In genomic region chr6:30709115-30709514, GRCm38 (mm10) we compare ENCODE assay signal across 20 mouse cellular contexts. TPM values are rescaled to one million over a fixed set of nuclear protein-coding genes. Genes with fewer than 3 reads are reported as not detected.
A peak's percentile ranks its signal among the peaks of the same experiment; 100 is the strongest.
DNase-seq lines count a peak whose midpoint lies in the region; ATAC-seq and TF ChIP-seq lines count a peak whose summit lies in the region.
"Had no signal": no experiment of that assay in that cellular context is flagged by ENCODE, and none has a peak within 500 bp of the region (broad histone marks: within the 10 kb centered on the region; RNA-seq: fewer than 3 reads in every experiment).

No protein-coding gene starts in this region.

- no peak for DNase-seq in forebrain, postnatal 0 days
- DNase-seq in lung, embryonic 14.5 days = peak; percentile 81
- no peak for DNase-seq in lung, postnatal 14 days
- DNase-seq in brain, embryonic 14.5 days (ENCODE audit: low read depth) = peak; percentile 51
- DNase-seq in limb, embryonic 14.5 days (ENCODE audit: low spot score) = no peak
- DNase-seq in layer of hippocampus, adult 9-10 months (ENCODE audit: low spot score) = no peak
- DNase-seq in gastrocnemius, postnatal 10 days = no peak
- DNase-seq: adrenal gland, postnatal 36 days; cerebellum, postnatal 10 days; heart, adult 18-20 months; heart, postnatal 10 days; layer of hippocampus, adult 9-11 months; liver, embryonic 13.5 days; spleen, adult 18-20 months; thymus, postnatal 36 days had no signal

- TF ChIP-seq POLR2A in brain, embryonic 14.5 days (IDR thresholded peaks at IDR 0.05; ENCODE audit: borderline replicate concordance, extremely low read depth, insufficient read depth, insufficient read length, poor library complexity, severe bottlenecking) = no peak
- TF ChIP-seq POLR2A in limb, embryonic 14.5 days (IDR thresholded peaks at IDR 0.05; ENCODE audit: borderline replicate concordance, extremely low read depth, insufficient read depth, insufficient read length) = no peak

- TF ChIP-seq CTCF in forebrain, postnatal 0 days (IDR thresholded peaks at IDR 0.05; ENCODE audit: low read depth) = no peak
- no peak for TF ChIP-seq CTCF in lung, embryonic 14.5 days (IDR thresholded peaks at IDR 0.05; ENCODE audit: low read depth)
- TF ChIP-seq CTCF in brain, embryonic 14.5 days (IDR thresholded peaks at IDR 0.05; ENCODE audit: borderline replicate concordance, extremely low read depth, insufficient read depth, insufficient read length) = no peak

- H3K4me2 ChIP-seq in forebrain, embryonic 13.5 days = no peak overlapping the region
- H3K4me2 ChIP-seq in forebrain, postnatal 0 days (ENCODE audit: low read depth) = no peak overlapping the region
- H3K4me2 ChIP-seq in lung, embryonic 14.5 days = no peak overlapping the region
- peak overlapping the region; percentile 7; the same call in 1 of the 2 replicates for H3K4me2 ChIP-seq in limb, embryonic 14.5 days (replicated peaks; ENCODE audit: low read depth, low read length, severe bottlenecking)
- H3K4me2 ChIP-seq: liver, embryonic 13.5 days; neural tube, embryonic 15.5 days had no signal

- H3K36me3 ChIP-seq in forebrain, embryonic 13.5 days (ENCODE audit: poor library complexity, severe bottlenecking) = no peaks in the 10 kb centered on the region
- no peaks in the 10 kb centered on the region for H3K36me3 ChIP-seq in forebrain, postnatal 0 days (ENCODE audit: insufficient read depth)
- no peaks in the 10 kb centered on the region for H3K36me3 ChIP-seq in lung, embryonic 14.5 days (ENCODE audit: insufficient read depth)
- H3K36me3 ChIP-seq in limb, embryonic 14.5 days (ENCODE audit: control insufficient read depth, insufficient read depth, low read length) = no peaks in the 10 kb centered on the region
- H3K36me3 ChIP-seq: liver, embryonic 13.5 days; neural tube, embryonic 15.5 days had no signal

- WGBS in forebrain, embryonic 13.5 days = 14% methylated on average over 6 of the region's 6 CpGs
- WGBS in forebrain, postnatal 0 days = 23% methylated on average over 6 of the region's 6 CpGs
- WGBS in lung, embryonic 14.5 days = 20% methylated on average over 6 of the region's 6 CpGs
- WGBS in limb, embryonic 14.5 days = 16% methylated on average over 6 of the region's 6 CpGs

- 0 out of 2 replicates have a peak overlapping the region, but pooled peaks have one; percentile 4 for H3K27ac ChIP-seq in forebrain, embryonic 13.5 days
- no peak overlapping the region for H3K27ac ChIP-seq in forebrain, postnatal 0 days (ENCODE audit: low read depth, low read length)
- peak overlapping the region; percentile 67; the same call in 1 of the 2 replicates for H3K27ac ChIP-seq in lung, embryonic 14.5 days (ENCODE audit: low read depth)
- H3K27ac ChIP-seq in limb, embryonic 14.5 days (replicated peaks; ENCODE audit: low read depth, low read length) = peak overlapping the region; percentile 80
- H3K27ac ChIP-seq: kidney, postnatal 0 days; liver, embryonic 13.5 days; neural tube, embryonic 15.5 days had no signal

- no peak overlapping the region for H3K9ac ChIP-seq in forebrain, embryonic 13.5 days
- H3K9ac ChIP-seq in forebrain, postnatal 0 days = no peak overlapping the region
- H3K9ac ChIP-seq in lung, embryonic 14.5 days = no peak overlapping the region
- no peak overlapping the region for H3K9ac ChIP-seq in limb, embryonic 14.5 days (ENCODE audit: low read depth, low read length, severe bottlenecking)
- H3K9ac ChIP-seq: liver, embryonic 13.5 days; neural tube, embryonic 15.5 days had no signal

- no peak overlapping the region for H3K4me3 ChIP-seq in forebrain, embryonic 13.5 days
- no peak overlapping the region for H3K4me3 ChIP-seq in forebrain, postnatal 0 days (ENCODE audit: low read depth, low read length)
- H3K4me3 ChIP-seq in lung, embryonic 14.5 days (ENCODE audit: low read depth, low read length) = no peak overlapping the region
- H3K4me3 ChIP-seq in limb, embryonic 14.5 days (replicated peaks; ENCODE audit: low read length) = no peak overlapping the region
- H3K4me3 ChIP-seq: liver, embryonic 13.5 days; neural tube, embryonic 15.5 days had no signal

- no peak for ATAC-seq in forebrain, embryonic 13.5 days
- ATAC-seq in forebrain, postnatal 0 days = no peak
- 0 out of 2 replicates have a peak, but pooled peaks have one; percentile 47 for ATAC-seq in lung, embryonic 14.5 days (ENCODE audit: insufficient read depth)
- no peak for ATAC-seq in limb, embryonic 14.5 days (ENCODE audit: low FRiP score, low read depth)
- ATAC-seq: activated CD4-positive, CD25-positive, alpha-beta regulatory T cell, adult 4 months; inflammation-experienced regulatory T-cells, adult 6 months had no signal

- H3K27me3 ChIP-seq in forebrain, embryonic 13.5 days = no peaks in the 10 kb centered on the region
- no peaks in the 10 kb centered on the region for H3K27me3 ChIP-seq in forebrain, postnatal 0 days (ENCODE audit: insufficient read depth, low read length)
- H3K27me3 ChIP-seq in lung, embryonic 14.5 days (ENCODE audit: insufficient read depth, low read length) = no peaks in the 10 kb centered on the region
- H3K27me3 ChIP-seq in limb, embryonic 14.5 days (ENCODE audit: control insufficient read depth, insufficient read depth, low read length) = no peaks in the 10 kb centered on the region
- H3K27me3 ChIP-seq: liver, embryonic 13.5 days; neural tube, embryonic 15.5 days had no signal

- peaks cover 20% of the 10 kb centered on the region; the same call in 1 of the 2 replicates for H3K4me1 ChIP-seq in forebrain, embryonic 13.5 days
- H3K4me1 ChIP-seq in forebrain, postnatal 0 days (ENCODE audit: insufficient read depth) = no peaks in the 10 kb centered on the region
- H3K4me1 ChIP-seq in lung, embryonic 14.5 days (ENCODE audit: insufficient read depth) = peaks cover 9% of the 10 kb centered on the region; the same call in 1 of the 2 replicates
- H3K4me1 ChIP-seq in limb, embryonic 14.5 days (ENCODE audit: control insufficient read depth, insufficient read depth, low read length) = peaks cover 29% of the 10 kb centered on the region

- no peaks in the 10 kb centered on the region for H3K9me3 ChIP-seq in forebrain, embryonic 13.5 days (replicated peaks)
- no peaks in the 10 kb centered on the region for H3K9me3 ChIP-seq in forebrain, postnatal 0 days (ENCODE audit: low read length)
- H3K9me3 ChIP-seq in lung, embryonic 14.5 days (ENCODE audit: low read depth, low read length) = no peaks in the 10 kb centered on the region
- H3K9me3 ChIP-seq in limb, embryonic 14.5 days (ENCODE audit: control insufficient read depth, low read length) = no peaks in the 10 kb centered on the region
- H3K9me3 ChIP-seq: liver, embryonic 13.5 days; neural tube, embryonic 15.5 days had no signal

RNA-seq across cellular contexts. Expression of gene Mest, which starts 14.2 kb away (rescaled TPM):
- 443 and 547 TPM in 2 replicates for polyA plus RNA-seq in forebrain, embryonic 13.5 days (2015; fragmentation: Nextera tagmentation; extraction: Ambion mirVana)
- 127 and 212 TPM in 2 replicates for total RNA-seq in forebrain, postnatal 0 days (2014; rRNA removed)
- 90.4 and 146 TPM in 2 replicates for polyA plus RNA-seq in forebrain, postnatal 0 days (2015; fragmentation: Nextera tagmentation; extraction: Ambion mirVana)
- polyA plus RNA-seq in lung, embryonic 14.5 days (2014; fragmentation: Nextera tagmentation; extraction: Ambion mirVana) = 1,596 and 1,677 TPM in 2 replicates
- polyA plus RNA-seq in brain, embryonic 14.5 days (2012; rRNA removed) = 533 and 604 TPM in 2 replicates
- 3,348 and 4,195 TPM in 2 replicates for polyA plus RNA-seq in limb, embryonic 14.5 days (2012; rRNA removed)
- polyA plus RNA-seq in limb, embryonic 14.5 days (2014; fragmentation: Nextera tagmentation; extraction: Ambion mirVana) = 2,178 and 2,321 TPM in 2 replicates
- 100 to 1,000 TPM; 211 to 268 TPM for total RNA-seq in gastrocnemius, postnatal 10 days (2021)

RNA-seq across cellular contexts. Expression of gene Cep41, which starts 15.6 kb away (rescaled TPM):
- polyA plus RNA-seq in forebrain, embryonic 13.5 days (2015; fragmentation: Nextera tagmentation; extraction: Ambion mirVana) = 19.5 and 19.6 TPM in 2 replicates
- total RNA-seq in forebrain, postnatal 0 days (2014; rRNA removed) = 10.2 and 14.1 TPM in 2 replicates
- polyA plus RNA-seq in forebrain, postnatal 0 days (2015; fragmentation: Nextera tagmentation; extraction: Ambion mirVana) = 8.8 and 10.6 TPM in 2 replicates
- polyA plus RNA-seq in lung, embryonic 14.5 days (2014; fragmentation: Nextera tagmentation; extraction: Ambion mirVana) = 11.6 and 12.8 TPM in 2 replicates
- polyA plus RNA-seq in brain, embryonic 14.5 days (2012; rRNA removed) = 16.1 and 19.5 TPM in 2 replicates
- 44.3 and 48.5 TPM in 2 replicates for polyA plus RNA-seq in limb, embryonic 14.5 days (2012; rRNA removed)
- 41.1 and 50.9 TPM in 2 replicates for polyA plus RNA-seq in limb, embryonic 14.5 days (2014; fragmentation: Nextera tagmentation; extraction: Ambion mirVana)
- total RNA-seq in gastrocnemius, postnatal 10 days (2021) = 1 to 10 TPM; 3.4 to 3.7 TPM

Comparison
In these comparisons a context has a peak if more than half of its experiments do, and no peak if none do; other contexts are left out.
1. DNase-seq: peak in lung, embryonic 14.5 days (single experiment) and brain, embryonic 14.5 days (single experiment); none in forebrain, postnatal 0 days (single experiment), lung, postnatal 14 days (single experiment), limb, embryonic 14.5 days (single experiment), layer of hippocampus, adult 9-10 months (single experiment) and gastrocnemius, postnatal 10 days (single experiment).